Mouse (Mus musculus) erythroblast, embryonic 14.5 days (primary cell): ENCODE measurements around the gene Capza2. TPM values are rescaled to one million over a fixed set of nuclear protein-coding genes. Genes with fewer than 3 reads are reported as not detected.

ENCODE experiments used
- H3K27me3 ChIP-seq: 2 replicates; pipeline ENCODE4 v1.6.1; 2012; ENCODE audit warnings: inconsistent platforms; ENCODE audit not compliant: control insufficient read depth
- H3K36me3 ChIP-seq: 2 replicates; pipeline ENCODE4 v1.6.1; 2012; ENCODE audit warnings: mild to moderate bottlenecking, inconsistent platforms; ENCODE audit not compliant: control insufficient read depth
- H3K4me1 ChIP-seq: 2 replicates; pipeline ENCODE4 v1.6.1; 2012; ENCODE audit warnings: inconsistent platforms; ENCODE audit not compliant: control insufficient read depth
- H3K4me3 ChIP-seq: replicated peaks from 2 replicates; pipeline ENCODE3; 2012; ENCODE audit warnings: moderate library complexity, mild to moderate bottlenecking, inconsistent platforms
- H3K9me3 ChIP-seq: 2 replicates; pipeline ENCODE4 v1.6.1; 2012; ENCODE audit warnings: low read length, inconsistent platforms, mixed read lengths; ENCODE audit not compliant: control insufficient read depth
- GATA1 ChIP-seq: IDR thresholded peaks from 2 replicates; pipeline ENCODE4 v1.6.1; 2012; ENCODE audit warnings: low read length, inconsistent platforms, mixed read lengths
- TAL1 ChIP-seq: IDR thresholded peaks from 3 replicates; pipeline ENCODE4 v1.6.1; 2012; ENCODE audit warnings: low read length, inconsistent platforms, mixed read lengths
- polyA plus RNA-seq: library from polyadenylated mRNA; stranded (reverse); fragments of >175 nt; gene quantifications from 2 replicates; pipeline ENCODE4 v1.2.3, GENCODE M21; 2012

The Capza2 gene
- polyA plus RNA-seq, 1 experiment: 0.60 TPM

GRCm38 (mm10) chr6:17611352-17612010 lies 24.6 kb upstream of the Capza2 start:
- no peaks in the 10 kb centered on the region for H3K4me1 ChIP-seq
- H3K9me3 ChIP-seq: no peaks in the 10 kb centered on the region
- TF ChIP-seq TAL1: no peak
- TF ChIP-seq GATA1: no peak
- no peak overlapping the region for H3K4me3 ChIP-seq
- no peaks in the 10 kb centered on the region for H3K36me3 ChIP-seq
- H3K27me3 ChIP-seq: no peaks in the 10 kb centered on the region

- TF ChIP-seq TAL1 (no peak), GATA1 (no peak)
- H3K4me3 ChIP-seq: no peak overlapping the region
- no peaks in the 10 kb centered on the region for H3K36me3 ChIP-seq
Observed at GRCm38 (mm10) chr6:17612652-17613051, 23.4 kb upstream of the Capza2 start.

GRCm38 (mm10) chr6:17620823-17621222 lies 15.2 kb upstream of the Capza2 start:
- TF ChIP-seq GATA1: no peak
- TF ChIP-seq TAL1: no peak
- H3K9me3 ChIP-seq: no peaks in the 10 kb centered on the region
- H3K36me3 ChIP-seq: no peaks in the 10 kb centered on the region

More at GRCm38 (mm10) chr6:17612652-17613051, 23.4 kb upstream of the Capza2 start:
- no peaks in the 10 kb centered on the region for H3K27me3 ChIP-seq
- H3K9me3 ChIP-seq: no peaks in the 10 kb centered on the region
- no peaks in the 10 kb centered on the region for H3K4me1 ChIP-seq

GRCm38 (mm10) chr6:17621436-17621835 lies 14.6 kb upstream of the Capza2 start:
- Histone ChIP-seq H3K4me1 (no peaks in the 10 kb centered on the region), H3K36me3 (no peaks in the 10 kb centered on the region), H3K27me3 (no peaks in the 10 kb centered on the region), H3K9me3 (no peaks in the 10 kb centered on the region), H3K4me3 (no peak overlapping the region)
- TF ChIP-seq TAL1 (no peak), GATA1 (no peak)

More at GRCm38 (mm10) chr6:17620823-17621222, 15.2 kb upstream of the Capza2 start:
- Histone ChIP-seq H3K4me1 (no peaks in the 10 kb centered on the region), H3K27me3 (no peaks in the 10 kb centered on the region), H3K4me3 (no peak overlapping the region)

GRCm38 (mm10) chr6:17628701-17629455 lies 7.2 kb upstream of the Capza2 start:
- Histone ChIP-seq H3K4me3 (no peak overlapping the region), H3K36me3 (no peaks in the 10 kb centered on the region), H3K4me1 (peaks cover 6% of the 10 kb centered on the region), H3K27me3 (no peaks in the 10 kb centered on the region), H3K9me3 (no peaks in the 10 kb centered on the region)
- no peak for TF ChIP-seq TAL1

- Histone ChIP-seq H3K9me3 (no peaks in the 10 kb centered on the region), H3K4me3 (no peak overlapping the region), H3K27me3 (no peaks in the 10 kb centered on the region), H3K4me1 (peaks cover 12% of the 10 kb centered on the region), H3K36me3 (no peaks in the 10 kb centered on the region)
- no peak for TF ChIP-seq GATA1
- no peak for TF ChIP-seq TAL1
Observed at GRCm38 (mm10) chr6:17629756-17630155, 6.3 kb upstream of the Capza2 start.

GRCm38 (mm10) chr6:17631611-17632010 lies 4.4 kb upstream of the Capza2 start:
- Histone ChIP-seq H3K9me3 (no peaks in the 10 kb centered on the region), H3K36me3 (no peaks in the 10 kb centered on the region), H3K4me3 (no peak overlapping the region), H3K4me1 (peaks cover 27% of the 10 kb centered on the region), H3K27me3 (no peaks in the 10 kb centered on the region)
- TF ChIP-seq TAL1: no peak
- TF ChIP-seq GATA1: no peak

- TF ChIP-seq GATA1 (no peak), TAL1 (no peak)
- no peak overlapping the region for H3K4me3 ChIP-seq
- no peaks in the 10 kb centered on the region for H3K36me3 ChIP-seq
- H3K4me1 ChIP-seq: peaks cover 39% of the 10 kb centered on the region
- no peaks in the 10 kb centered on the region for H3K27me3 ChIP-seq
- no peaks in the 10 kb centered on the region for H3K9me3 ChIP-seq
Observed at GRCm38 (mm10) chr6:17633819-17634218, 2.2 kb upstream of the Capza2 start.

GRCm38 (mm10) chr6:17634992-17635391 lies 1.0 kb upstream of the Capza2 start:
- no peaks in the 10 kb centered on the region for H3K9me3 ChIP-seq
- H3K36me3 ChIP-seq: peaks cover 1% of the 10 kb centered on the region; the same call in 1 of the 2 replicates
- TF ChIP-seq TAL1 (no peak), GATA1 (no peak)
- H3K4me3 ChIP-seq: no peak overlapping the region
- H3K4me1 ChIP-seq: peaks cover 46% of the 10 kb centered on the region
- H3K27me3 ChIP-seq: no peaks in the 10 kb centered on the region
